Mouse (Mus musculus): Measurements from ENCODE around the gene Olfr356.

DNA sequence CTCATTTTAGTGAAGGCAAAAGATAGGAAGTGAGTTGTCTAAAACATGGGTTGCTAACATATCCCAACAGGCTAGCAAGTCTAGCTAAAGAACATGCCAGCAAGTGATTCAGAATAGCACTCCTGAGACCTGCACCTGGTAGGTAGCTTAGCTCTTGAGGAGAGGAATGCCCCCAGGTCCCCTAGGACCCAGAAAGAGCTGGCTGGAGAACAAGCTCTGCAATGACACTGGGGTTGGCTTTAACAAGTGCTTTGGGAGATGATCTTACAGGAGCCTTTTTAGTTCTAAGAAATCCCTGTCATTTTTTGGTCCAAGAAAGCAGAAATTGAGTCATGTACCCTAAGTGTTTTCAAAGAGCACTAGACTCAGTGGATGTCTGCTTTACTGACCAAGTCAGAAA lies 31.5 kb upstream of the Olfr356 start, which contains the start of gene Olfr354:
- no peak for TF ChIP-seq CTCF (IDR thresholded peaks at IDR 0.05; ENCODE audit: low read depth)
- no peak for TF ChIP-seq EP300 (IDR thresholded peaks at IDR 0.05; ENCODE audit: low read depth)

Data from liver, postnatal 0 days (tissue).